Mouse (Mus musculus) lung, postnatal 0 days (tissue): ENCODE results near the gene Cdc73.

ENCODE experiments used
- CTCF ChIP-seq: IDR thresholded peaks from 2 replicates; pipeline ENCODE4 v1.5.1; 2016; ENCODE audit warnings: antibody characterized with exemption, mild to moderate bottlenecking
- EP300 ChIP-seq: IDR thresholded peaks from 2 replicates; pipeline ENCODE4 v1.6.1; 2016; ENCODE audit warnings: antibody characterized with exemption, mild to moderate bottlenecking, control low read depth

DNA sequence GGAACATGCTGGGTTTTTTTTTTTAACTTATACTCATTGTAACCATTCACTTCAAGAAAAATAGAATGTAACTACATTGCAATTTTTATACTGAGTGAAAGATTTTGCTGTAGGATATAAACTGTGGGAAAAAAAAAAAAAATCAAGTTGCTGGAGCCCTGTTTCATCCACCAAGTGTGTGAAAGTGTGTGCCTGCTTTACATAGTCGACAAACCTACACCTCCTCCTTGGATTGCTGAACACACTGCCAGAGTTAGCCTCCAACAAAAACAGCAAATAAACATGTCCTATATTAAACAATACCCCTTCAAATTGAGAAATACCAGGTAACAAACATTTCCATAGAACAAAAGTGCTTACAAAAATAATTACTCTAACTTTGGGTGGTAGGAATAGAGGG, 70.3 kb downstream of the Cdc73 start:
- TF ChIP-seq CTCF (no peak), EP300 (no peak)
